Mouse (Mus musculus) testis, adult 2 months (tissue): ENCODE results near the gene Itpk1.

Source experiments
- CTCF ChIP-seq: fragments of 200-500 bp; IDR thresholded peaks from 2 replicates; pipeline ENCODE4 v1.5.1; 2012; ENCODE audit warnings: low read depth, mild to moderate bottlenecking, inconsistent platforms, low read length, moderate library complexity; ENCODE audit not compliant: control insufficient read depth, insufficient read depth, insufficient replicate concordance
- POLR2A ChIP-seq: fragments of 200-500 bp; IDR thresholded peaks from 2 replicates; pipeline ENCODE4 v1.6.1; 2012; ENCODE audit warnings: low read depth, mild to moderate bottlenecking, inconsistent platforms, low read length, moderate library complexity; ENCODE audit not compliant: control insufficient read depth

DNA sequence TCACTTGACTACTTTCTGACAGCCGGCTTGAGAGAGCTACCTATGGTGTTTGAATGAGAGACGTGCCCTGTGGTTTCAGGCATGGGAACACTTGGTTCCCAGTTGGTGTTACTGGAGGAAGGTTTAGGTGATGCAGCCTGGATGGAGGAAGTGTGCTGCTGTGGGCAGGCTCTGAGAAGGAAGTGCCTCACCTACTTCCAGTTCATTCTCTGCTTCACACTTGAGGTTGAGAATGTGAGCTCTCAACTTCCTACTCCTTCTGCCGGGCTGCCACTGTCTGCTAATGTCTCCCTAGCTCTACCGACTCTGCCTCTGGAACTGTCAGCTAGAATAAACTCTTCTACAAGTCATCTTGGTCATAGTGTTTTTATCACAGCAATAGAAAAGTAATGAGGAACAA, 83.5 kb downstream of the Itpk1 start:
- TF ChIP-seq CTCF (no peak), POLR2A (no peak)
